Mouse (Mus musculus) heart, postnatal 0 days (tissue): ENCODE results near the gene Zfp710. TPM values are rescaled to one million over a fixed set of nuclear protein-coding genes. Genes with fewer than 3 reads are reported as not detected.

Experiments used
- ATAC-seq: fragments of 200-750 bp; cut with Nextera tagmentation; 2 replicates; pipeline ENCODE4 v1.8.0; 2017; ENCODE audit warnings: low read depth, moderate number of reproducible peaks, moderate library complexity; ENCODE audit not compliant: insufficient read depth
- DNase-seq: peaks from one replicate; pipeline ENCODE4 v3.0.0-alpha.2; 2016; ENCODE audit warnings: low spot score
- H3K27ac ChIP-seq: fragments of 300-500 bp; sonication (generic); 2 replicates; pipeline ENCODE4 v1.5.1; 2014; ENCODE audit warnings: low read depth, mild to moderate bottlenecking
- H3K27me3 ChIP-seq: fragments of 300-500 bp; sonication (generic); 2 replicates; pipeline ENCODE4 v1.6.1; 2014; ENCODE audit warnings: low read length, mixed read lengths; ENCODE audit not compliant: control insufficient read depth, insufficient read depth
- H3K36me3 ChIP-seq: fragments of 300-500 bp; sonication (generic); replicated peaks from 2 replicates; pipeline ENCODE4 v1.6.1; 2014; ENCODE audit warnings: low read length, mixed read lengths; ENCODE audit not compliant: control insufficient read depth, insufficient read depth
- H3K4me1 ChIP-seq: fragments of 300-500 bp; sonication (generic); 2 replicates; pipeline ENCODE4 v1.6.1; 2014; ENCODE audit warnings: antibody characterized with exemption; ENCODE audit not compliant: control insufficient read depth, insufficient read depth
- H3K4me2 ChIP-seq: fragments of 300-500 bp; sonication (generic); 2 replicates; pipeline ENCODE4 v1.6.1; 2014; ENCODE audit warnings: low read depth, mild to moderate bottlenecking, low read length, moderate library complexity
- H3K4me3 ChIP-seq: fragments of 300-500 bp; sonication (generic); 2 replicates; pipeline ENCODE4 v1.5.1; 2014; ENCODE audit warnings: low read depth, low read length
- H3K9ac ChIP-seq: fragments of 300-500 bp; sonication (generic); replicated peaks from 2 replicates; pipeline ENCODE4 v1.6.1; 2014; ENCODE audit warnings: low read depth, low read length, mixed read lengths
- H3K9me3 ChIP-seq: fragments of 300-500 bp; sonication (generic); replicated peaks from 2 replicates; pipeline ENCODE4 v1.6.1; 2016; ENCODE audit warnings: low read length; ENCODE audit not compliant: control insufficient read depth
- CTCF ChIP-seq: IDR thresholded peaks from 2 replicates; pipeline ENCODE4 v1.5.1; 2016; ENCODE audit warnings: antibody characterized with exemption, control low read depth, low read depth
- EP300 ChIP-seq: IDR thresholded peaks from 2 replicates; pipeline ENCODE4 v1.6.1; 2016; ENCODE audit warnings: antibody characterized with exemption, low read depth
- WGBS: fragments of 180-500 bp; shearing (Covaris S2); extraction: QIAGEN DNeasy Blood & Tissue Kit; methylation state at CpG from one replicate; pipeline ENCODE4 v1.1.7; 2014; 5-methylcytosine and 5-hydroxymethylcytosine counted together
- polyA plus RNA-seq: library from polyadenylated mRNA; unstranded; fragments of >200 nt; fragmentation: Nextera tagmentation; extraction: Ambion mirVana; gene quantifications from 2 replicates; pipeline ENCODE4 v1.2.1, GENCODE M21; 2015
- total RNA-seq: library from RNA; depleted of rRNA; stranded (reverse); fragments of >200 nt; gene quantifications from 2 replicates; pipeline ENCODE4 v1.2.3, GENCODE M21; 2014; ENCODE audit warnings: low replicate concordance

The Zfp710 gene
- total and polyA plus RNA-seq, 2 experiments from 2014 or later = 7.5 to 29.7 TPM

DNA sequence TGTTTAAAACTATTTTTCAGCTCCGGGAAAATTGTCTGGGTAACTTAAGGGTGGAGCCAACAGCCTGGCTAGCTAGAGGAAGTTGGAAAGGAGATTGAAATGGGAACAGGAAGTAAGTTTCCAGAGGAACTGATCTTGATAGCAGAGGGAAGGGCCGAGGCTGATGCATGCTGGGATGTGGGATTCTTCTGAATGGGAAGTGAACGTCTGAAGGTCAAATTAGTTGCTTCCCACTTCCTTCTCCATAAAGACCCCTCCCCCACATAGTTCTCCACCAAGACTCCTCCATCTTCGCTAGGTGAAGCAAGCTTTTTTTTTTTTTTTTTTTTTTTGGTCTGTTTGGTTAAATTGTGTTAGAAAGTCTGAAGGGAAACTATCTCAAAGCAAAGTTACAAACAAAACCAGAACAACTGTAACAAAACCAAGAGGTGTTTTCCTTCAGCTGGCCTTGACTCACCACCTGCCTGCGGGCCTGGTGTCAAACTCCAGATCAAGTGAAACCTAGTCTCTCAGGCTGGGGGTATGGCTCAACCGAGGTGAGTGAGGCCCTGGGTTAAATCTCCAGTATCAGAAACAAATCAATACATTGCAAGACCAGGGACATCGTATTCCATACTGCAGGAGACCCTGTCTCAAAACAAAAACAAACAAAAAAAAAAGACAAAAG lies 10.6 kb upstream of the Zfp710 start:
- Histone ChIP-seq H3K4me1 (no peaks in the 10 kb centered on the region), H3K4me2 (no peak overlapping the region), H3K36me3 (no peaks in the 10 kb centered on the region), H3K9ac (no peak overlapping the region), H3K4me3 (no peak overlapping the region), H3K27ac (peak overlapping the region; percentile 75; the same call in 1 of the 2 replicates), H3K9me3 (no peaks in the 10 kb centered on the region), H3K27me3 (no peaks in the 10 kb centered on the region)
- TF ChIP-seq CTCF (no peak), EP300 (no peak)
- ATAC-seq (peak; percentile 39), DNase-seq (peak; percentile 77)
- WGBS = 58% methylated on average over 7 of the region's 7 CpGs

DNA sequence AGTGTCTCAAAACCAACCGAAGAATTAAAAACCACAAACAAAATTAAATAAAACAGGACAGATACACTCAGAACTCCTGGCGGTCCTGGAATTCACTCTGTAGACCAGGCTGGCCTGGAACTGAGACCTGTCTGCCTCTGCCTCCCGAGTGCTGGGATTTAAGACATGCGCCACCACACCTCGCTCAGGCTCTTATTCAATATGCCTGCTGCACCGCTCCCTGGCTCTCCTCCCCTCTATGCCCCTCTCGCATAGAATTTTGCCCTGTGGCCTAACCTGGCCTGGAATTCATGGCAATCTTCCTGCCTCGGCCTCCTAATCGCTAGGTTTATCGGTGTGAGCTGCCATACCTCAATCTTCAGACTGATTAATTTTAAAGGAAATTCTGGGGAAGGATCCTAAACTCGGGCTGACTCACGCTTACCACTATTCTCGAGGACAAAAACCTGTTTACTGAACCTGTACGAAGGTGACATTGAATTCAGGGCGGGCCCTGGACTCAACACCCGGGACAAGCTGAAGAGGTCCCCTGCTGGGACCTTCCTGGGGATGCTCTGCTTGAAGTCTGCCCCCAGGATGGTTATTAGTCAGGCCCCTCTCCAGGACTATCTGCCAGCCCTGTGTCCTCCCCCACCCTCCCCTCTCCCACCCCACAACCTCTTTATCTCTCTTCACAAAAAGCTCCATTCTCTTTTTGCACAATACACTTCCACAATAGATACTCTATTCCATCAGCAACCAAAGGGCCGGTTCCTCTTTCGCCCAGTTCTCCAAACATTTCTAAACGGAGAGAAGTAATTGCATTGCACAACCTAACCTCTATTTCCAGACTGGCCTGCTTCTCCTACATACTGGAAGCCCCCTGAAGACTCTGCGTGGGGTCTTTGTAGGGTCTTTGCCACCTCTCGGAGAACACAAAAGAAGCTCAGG lies 9.5 kb upstream of the Zfp710 start:
- ATAC-seq (no peak), DNase-seq (no peak)
- TF ChIP-seq EP300 (no peak), CTCF (no peak)
- Histone ChIP-seq H3K27ac (no peak overlapping the region), H3K4me2 (no peak overlapping the region), H3K4me3 (no peak overlapping the region), H3K9me3 (no peaks in the 10 kb centered on the region), H3K27me3 (no peaks in the 10 kb centered on the region), H3K4me1 (no peaks in the 10 kb centered on the region), H3K36me3 (no peaks in the 10 kb centered on the region), H3K9ac (no peak overlapping the region)
- 86% methylated on average over 21 of the region's 21 CpGs for WGBS

DNA sequence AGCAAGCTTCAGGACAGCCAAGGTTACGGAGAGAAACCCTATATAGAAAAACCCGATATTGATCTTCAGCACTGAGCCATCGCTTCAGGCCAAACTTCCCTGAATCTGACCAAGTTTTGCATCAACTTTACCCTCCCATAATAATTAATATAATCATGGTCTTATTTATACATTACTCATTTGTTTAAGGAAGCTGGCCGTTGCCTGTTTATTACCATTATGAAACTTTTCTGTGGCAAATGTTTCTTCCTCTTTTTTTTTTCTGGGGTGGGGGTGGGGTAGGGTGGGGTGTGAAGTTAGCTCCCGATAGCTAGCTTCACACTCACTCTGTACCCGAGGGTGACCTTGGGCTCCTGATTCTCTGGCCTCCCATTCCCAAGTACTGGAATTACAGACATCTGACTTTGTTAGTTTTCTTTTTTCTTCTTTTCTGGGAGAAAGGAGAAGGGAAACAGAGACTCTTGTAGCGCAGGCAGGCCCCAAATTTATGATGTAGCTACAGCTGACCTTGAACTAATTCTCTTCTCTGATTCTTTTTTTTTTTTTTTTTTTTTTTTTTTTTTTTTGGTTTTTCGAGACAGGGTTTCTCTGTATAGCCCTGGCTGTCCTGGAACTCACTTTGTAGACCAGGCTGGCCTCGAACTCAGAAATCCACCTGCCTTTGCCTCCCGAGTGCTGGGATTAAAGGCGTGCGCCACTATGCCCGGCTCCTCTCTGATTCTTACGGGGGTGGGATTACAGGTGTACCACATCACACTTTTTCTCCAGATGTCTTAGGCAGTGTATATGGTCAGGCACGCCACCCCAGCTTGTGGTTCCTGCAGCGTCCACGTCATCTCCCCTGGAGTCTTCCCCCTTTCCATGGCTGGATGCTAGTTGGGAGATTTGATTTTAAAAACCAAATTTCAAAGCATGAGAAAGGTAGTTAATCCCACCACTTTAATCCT lies 5.8 kb upstream of the Zfp710 start:
- Histone ChIP-seq H3K27ac (no peak overlapping the region), H3K36me3 (no peaks in the 10 kb centered on the region), H3K27me3 (no peaks in the 10 kb centered on the region), H3K9ac (no peak overlapping the region), H3K4me2 (no peak overlapping the region), H3K4me3 (no peak overlapping the region), H3K4me1 (no peaks in the 10 kb centered on the region), H3K9me3 (no peaks in the 10 kb centered on the region)
- WGBS = 81% methylated on average over 16 of the region's 17 CpGs
- no peak for ATAC-seq
- TF ChIP-seq EP300 (no peak), CTCF (no peak)
- no peak for DNase-seq

DNA sequence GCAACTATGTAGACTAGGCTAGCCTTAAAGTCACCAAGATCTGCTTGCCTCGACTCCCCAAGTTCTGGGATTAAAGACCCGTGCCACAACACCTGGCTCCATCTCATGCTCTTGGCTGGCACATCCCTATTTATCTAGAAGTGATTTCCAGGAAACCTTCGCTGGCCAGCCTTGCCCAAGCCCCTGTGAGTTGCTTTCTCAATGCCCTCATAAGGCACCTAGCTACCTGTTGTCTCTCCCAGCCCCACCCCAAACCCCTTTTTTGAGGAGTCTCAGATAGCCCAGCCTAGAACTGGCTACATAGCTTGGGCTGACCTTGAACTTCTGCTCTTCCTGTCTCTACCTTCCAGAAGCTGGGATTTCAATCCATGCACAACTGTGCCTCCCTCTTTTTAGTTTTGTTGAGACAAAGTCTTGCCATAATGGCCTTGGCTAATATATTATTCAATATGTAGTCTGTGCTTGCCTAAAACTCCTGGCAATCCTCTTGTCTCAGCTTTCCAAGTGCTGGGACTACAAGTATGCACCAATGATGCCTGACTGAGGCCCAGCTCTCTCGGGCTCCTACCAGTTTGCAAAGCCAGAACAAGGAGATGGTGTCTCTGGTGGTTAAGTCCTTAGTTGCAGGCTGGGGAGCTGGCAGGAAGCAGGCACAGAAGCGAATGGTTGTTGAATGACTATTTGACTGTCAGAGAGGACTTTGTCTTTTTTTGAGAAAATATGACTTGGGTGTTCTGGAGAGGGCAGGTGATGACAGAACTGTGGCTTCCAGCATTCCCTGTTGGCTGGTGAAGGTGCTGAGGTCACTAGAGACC lies 786 bp upstream of the Zfp710 start:
- no peak overlapping the region for H3K9ac ChIP-seq
- H3K27me3 ChIP-seq = no peaks in the 10 kb centered on the region
- WGBS = 73% methylated on average over 5 of the region's 5 CpGs
- no peaks in the 10 kb centered on the region for H3K9me3 ChIP-seq
- peak overlapping the region; percentile 97 for H3K27ac ChIP-seq
- peaks cover 10% of the 10 kb centered on the region; the same call in 1 of the 2 replicates for H3K4me1 ChIP-seq
- peak; percentile 51 for DNase-seq
- peak; percentile 50 for TF ChIP-seq CTCF
- no peak for TF ChIP-seq EP300
- H3K4me2 ChIP-seq = no peak overlapping the region
- no peak for ATAC-seq
- H3K4me3 ChIP-seq = no peak overlapping the region
- no peaks in the 10 kb centered on the region for H3K36me3 ChIP-seq
